In the genomic region with DNA sequence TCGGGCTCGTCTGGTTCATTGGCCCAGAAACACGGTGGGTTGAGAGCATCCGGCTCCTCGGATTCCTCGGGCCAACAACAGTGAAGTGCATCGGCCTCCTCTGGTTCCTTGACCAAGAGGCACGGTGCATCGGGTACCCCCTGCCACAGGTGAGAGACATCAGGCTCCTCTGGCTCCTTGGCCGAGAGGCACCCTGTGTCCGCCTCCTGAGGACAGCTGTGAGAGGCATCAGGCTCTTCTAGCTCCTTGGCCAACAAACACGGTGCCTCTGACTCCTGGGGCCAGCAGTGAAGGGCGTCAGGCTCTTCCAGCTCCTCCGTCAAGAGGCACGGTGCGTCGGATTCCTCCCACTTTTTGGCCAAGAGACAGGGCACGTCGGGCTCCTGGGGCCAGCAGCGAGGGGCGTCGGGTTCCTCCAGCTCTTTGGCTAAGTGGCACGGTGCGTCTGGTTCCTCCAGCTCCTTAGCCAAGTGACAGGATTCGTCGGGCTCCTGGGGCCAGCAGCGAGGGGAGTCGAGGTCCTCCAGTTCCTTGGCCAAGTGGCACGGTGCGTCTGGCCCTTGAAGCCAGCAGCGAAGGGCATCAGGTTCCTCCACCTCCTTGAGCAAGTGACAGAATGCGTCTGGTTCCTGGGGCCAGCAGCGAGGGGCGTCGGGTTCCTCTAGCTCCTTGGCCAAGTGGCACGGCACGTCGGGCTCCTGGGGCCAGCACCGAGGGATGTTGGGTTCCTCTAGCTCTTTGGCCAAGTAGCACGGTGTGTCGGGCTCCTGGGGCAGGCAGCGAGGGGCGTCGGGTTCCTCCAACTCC, we compare ENCODE assay signal across 8 mouse cellular contexts. TPM values are rescaled to one million over a fixed set of nuclear protein-coding genes. Genes with fewer than 3 reads are reported as not detected.
DNase-seq lines count a peak whose midpoint lies in the region; ATAC-seq and TF ChIP-seq lines count a peak whose summit lies in the region.

No protein-coding gene starts in this region.

- H3K27ac ChIP-seq in spleen, adult 2 months (ENCODE audit: insufficient read depth, low read length), result no peak overlapping the region
- H3K27ac ChIP-seq in embryonic facial prominence, embryonic 11.5 days (replicated peaks; ENCODE audit: low read depth, low read length), result no peak overlapping the region
- peak overlapping the region; percentile 79; the same call in 1 of the 2 replicates for H3K27ac ChIP-seq in heart, embryonic 13.5 days (replicated peaks)
- H3K27ac ChIP-seq in limb, embryonic 11.5 days (replicated peaks; ENCODE audit: low read depth, low read length), result no peak overlapping the region
- peak overlapping the region; percentile 95 for H3K27ac ChIP-seq in midbrain, embryonic 16.5 days (ENCODE audit: low read length)

- peak overlapping the region; percentile 93 for H3K4me3 ChIP-seq in spleen, adult 2 months (ENCODE audit: extremely low read depth, insufficient read depth, insufficient read length)
- peak overlapping the region; percentile 87 for H3K4me3 ChIP-seq in embryonic facial prominence, embryonic 11.5 days (ENCODE audit: low read depth, low read length)
- peak overlapping the region; percentile 90 for H3K4me3 ChIP-seq in heart, embryonic 13.5 days
- H3K4me3 ChIP-seq in limb, embryonic 11.5 days (ENCODE audit: low read depth, low read length), result peak overlapping the region; percentile 82
- peak overlapping the region; percentile 92 for H3K4me3 ChIP-seq in midbrain, embryonic 16.5 days (ENCODE audit: low read depth, low read length)

- H3K4me1 ChIP-seq in spleen, adult 2 months (ENCODE audit: control insufficient read depth, insufficient read depth, insufficient read length), result peaks cover 14% of the 10 kb centered on the region
- H3K4me1 ChIP-seq in embryonic facial prominence, embryonic 11.5 days (ENCODE audit: control insufficient read depth, insufficient read depth, low read length), result no peaks in the 10 kb centered on the region
- H3K4me1 ChIP-seq in heart, embryonic 13.5 days, result peaks cover 50% of the 10 kb centered on the region
- H3K4me1 ChIP-seq in limb, embryonic 11.5 days (ENCODE audit: control insufficient read depth, insufficient read depth, low read length), result peaks cover 26% of the 10 kb centered on the region
- peaks cover 45% of the 10 kb centered on the region for H3K4me1 ChIP-seq in midbrain, embryonic 16.5 days (ENCODE audit: control insufficient read depth, insufficient read depth, low read length)

- H3K36me3 ChIP-seq in spleen, adult 2 months (ENCODE audit: control insufficient read depth, insufficient read depth, low read length), result no peaks in the 10 kb centered on the region
- H3K36me3 ChIP-seq in embryonic facial prominence, embryonic 11.5 days (replicated peaks; ENCODE audit: control insufficient read depth, insufficient read depth, low read depth, low read length), result no peaks in the 10 kb centered on the region; the same call in none of the 2 replicates
- H3K36me3 ChIP-seq in heart, embryonic 13.5 days, result peaks cover 26% of the 10 kb centered on the region
- no peaks in the 10 kb centered on the region; the same call in 1 of the 2 replicates for H3K36me3 ChIP-seq in limb, embryonic 11.5 days (ENCODE audit: control insufficient read depth, insufficient read depth, low read length)
- H3K36me3 ChIP-seq in midbrain, embryonic 16.5 days (ENCODE audit: control insufficient read depth, insufficient read depth, low read length), result peaks cover 3% of the 10 kb centered on the region

- TF ChIP-seq CTCF in spleen, adult 2 months (IDR thresholded peaks at IDR 0.05; ENCODE audit: extremely low read depth, insufficient read depth, insufficient read length, insufficient replicate concordance), result no peak

- ATAC-seq in embryonic facial prominence, embryonic 11.5 days (replicated peaks; ENCODE audit: insufficient number of reproducible peaks, low FRiP score, low TSS enrichment, low read depth), result peak; percentile 19
- ATAC-seq in heart, embryonic 13.5 days (ENCODE audit: extremely low read depth, insufficient number of reproducible peaks, low FRiP score, low TSS enrichment), result no peak
- no peak for ATAC-seq in limb, embryonic 11.5 days (ENCODE audit: insufficient number of reproducible peaks, low FRiP score, low TSS enrichment, low read depth)
- no peak for ATAC-seq in midbrain, embryonic 16.5 days
- no peak for ATAC-seq in frontal cortex, adult (ENCODE audit: low TSS enrichment)

- DNase-seq in spleen, adult 2 months (ENCODE audit: low read depth in 1 of 2, low spot score in 2 of 2), result no peak
- DNase-seq in spleen, postnatal 4 days (ENCODE audit: low spot score in 2 of 2), result no peak
- DNase-seq in embryonic facial prominence, embryonic 11.5 days (ENCODE audit: low spot score), result peak; percentile 25
- peak; percentile 41 for DNase-seq in limb, embryonic 11.5 days (ENCODE audit: low spot score)
- DNase-seq in adipocyte (ENCODE audit: low spot score), result no peak

- peaks cover 4% of the 10 kb centered on the region for H3K27me3 ChIP-seq in spleen, adult 2 months (ENCODE audit: control insufficient read depth, insufficient read depth, low read length)
- no peaks in the 10 kb centered on the region for H3K27me3 ChIP-seq in embryonic facial prominence, embryonic 11.5 days (ENCODE audit: control insufficient read depth, insufficient read depth, low read length)
- H3K27me3 ChIP-seq in heart, embryonic 13.5 days (replicated peaks), result peaks cover 24% of the 10 kb centered on the region
- no peaks in the 10 kb centered on the region for H3K27me3 ChIP-seq in limb, embryonic 11.5 days (ENCODE audit: control insufficient read depth, insufficient read depth, low read length)
- 0 out of 2 replicates have a peak, but pooled peaks cover 2% of the 10 kb centered on the region for H3K27me3 ChIP-seq in midbrain, embryonic 16.5 days (ENCODE audit: control insufficient read depth, insufficient read depth, low read depth, low read length)

- no peaks in the 10 kb centered on the region for H3K9me3 ChIP-seq in embryonic facial prominence, embryonic 11.5 days (replicated peaks; ENCODE audit: control insufficient read depth, low read length)
- no peaks in the 10 kb centered on the region for H3K9me3 ChIP-seq in heart, embryonic 13.5 days
- no peaks in the 10 kb centered on the region for H3K9me3 ChIP-seq in limb, embryonic 11.5 days (ENCODE audit: control insufficient read depth, low read length)
- no peaks in the 10 kb centered on the region for H3K9me3 ChIP-seq in midbrain, embryonic 16.5 days (replicated peaks; ENCODE audit: control insufficient read depth, low read length, poor library complexity, severe bottlenecking)

- peak overlapping the region; percentile 95 for H3K4me2 ChIP-seq in embryonic facial prominence, embryonic 11.5 days (ENCODE audit: low read depth, low read length)
- peak overlapping the region; percentile 97 for H3K4me2 ChIP-seq in heart, embryonic 13.5 days
- H3K4me2 ChIP-seq in limb, embryonic 11.5 days (ENCODE audit: low read depth, severe bottlenecking), result peak overlapping the region; percentile 99
- peak overlapping the region; percentile 100 for H3K4me2 ChIP-seq in midbrain, embryonic 16.5 days (ENCODE audit: low read length)

- TF ChIP-seq POLR2A in spleen, adult 2 months (IDR thresholded peaks at IDR 0.05; ENCODE audit: low read depth, low read length), result no peak

- WGBS in spleen, adult 2 months, result 16% methylated on average over 44 of the region's 44 CpGs
- under 1% methylated on average over 44 of the region's 44 CpGs for WGBS in embryonic facial prominence, embryonic 11.5 days
- under 1% methylated on average over 44 of the region's 44 CpGs for WGBS in heart, embryonic 13.5 days
- 1% methylated on average over 44 of the region's 44 CpGs for WGBS in limb, embryonic 11.5 days
- under 1% methylated on average over 44 of the region's 44 CpGs for WGBS in midbrain, embryonic 16.5 days

- peak overlapping the region; percentile 90 for H3K9ac ChIP-seq in embryonic facial prominence, embryonic 11.5 days (replicated peaks; ENCODE audit: low read length)
- peak overlapping the region; percentile 91 for H3K9ac ChIP-seq in heart, embryonic 13.5 days
- peak overlapping the region; percentile 89 for H3K9ac ChIP-seq in limb, embryonic 11.5 days (ENCODE audit: low read length)
- H3K9ac ChIP-seq in midbrain, embryonic 16.5 days (ENCODE audit: low read depth, low read length), result peak overlapping the region; percentile 97

RNA-seq across cellular contexts. Expression of a gene that starts 1.1 kb away (rescaled TPM):
- 13.3 and 13.6 TPM in 2 replicates for polyA plus RNA-seq in spleen, adult 2 months (2012; rRNA removed)
- 12.9 and 16.1 TPM in 2 replicates for polyA plus RNA-seq in embryonic facial prominence, embryonic 11.5 days (2014; fragmentation: Nextera tagmentation; extraction: Ambion mirVana)
- polyA plus RNA-seq in heart, embryonic 13.5 days (2015; fragmentation: Nextera tagmentation; extraction: Ambion mirVana), result 11.0 and 12.3 TPM in 2 replicates
- polyA plus RNA-seq in limb, embryonic 11.5 days (2014; fragmentation: Nextera tagmentation; extraction: Ambion mirVana), result 15.9 and 17.4 TPM in 2 replicates
- polyA plus RNA-seq in midbrain, embryonic 16.5 days (2015; fragmentation: Nextera tagmentation; extraction: Ambion mirVana), result 25.8 and 30.1 TPM in 2 replicates

RNA-seq across cellular contexts. Expression of a gene that starts 21.9 kb away (rescaled TPM):
- polyA plus RNA-seq in spleen, adult 2 months (2012; rRNA removed), result 5.7 and 5.8 TPM in 2 replicates
- 18.8 and 19.0 TPM in 2 replicates for polyA plus RNA-seq in embryonic facial prominence, embryonic 11.5 days (2014; fragmentation: Nextera tagmentation; extraction: Ambion mirVana)
- polyA plus RNA-seq in heart, embryonic 13.5 days (2015; fragmentation: Nextera tagmentation; extraction: Ambion mirVana), result 34.4 and 34.6 TPM in 2 replicates
- 19.0 and 22.3 TPM in 2 replicates for polyA plus RNA-seq in limb, embryonic 11.5 days (2014; fragmentation: Nextera tagmentation; extraction: Ambion mirVana)
- 38.2 and 41.3 TPM in 2 replicates for polyA plus RNA-seq in midbrain, embryonic 16.5 days (2015; fragmentation: Nextera tagmentation; extraction: Ambion mirVana)

RNA-seq across cellular contexts. Expression of a gene that starts 27.2 kb away (rescaled TPM):
- 13.7 and 17.7 TPM in 2 replicates for polyA plus RNA-seq in spleen, adult 2 months (2012; rRNA removed)
- polyA plus RNA-seq in embryonic facial prominence, embryonic 11.5 days (2014; fragmentation: Nextera tagmentation; extraction: Ambion mirVana), result 91.2 and 104 TPM in 2 replicates
- polyA plus RNA-seq in heart, embryonic 13.5 days (2015; fragmentation: Nextera tagmentation; extraction: Ambion mirVana), result 77.4 and 87.2 TPM in 2 replicates
- 111 and 122 TPM in 2 replicates for polyA plus RNA-seq in limb, embryonic 11.5 days (2014; fragmentation: Nextera tagmentation; extraction: Ambion mirVana)
- 16.8 and 18.3 TPM in 2 replicates for polyA plus RNA-seq in midbrain, embryonic 16.5 days (2015; fragmentation: Nextera tagmentation; extraction: Ambion mirVana)

RNA-seq across cellular contexts. Expression of a gene that starts 44.9 kb away (rescaled TPM):
- 44.9 and 58.3 TPM in 2 replicates for polyA plus RNA-seq in spleen, adult 2 months (2012; rRNA removed)
- 0.48 and 0.92 TPM in 2 replicates for polyA plus RNA-seq in embryonic facial prominence, embryonic 11.5 days (2014; fragmentation: Nextera tagmentation; extraction: Ambion mirVana)
- polyA plus RNA-seq in heart, embryonic 13.5 days (2015; fragmentation: Nextera tagmentation; extraction: Ambion mirVana), result 0.80 and 0.94 TPM in 2 replicates
- 0.40 and 0.55 TPM in 2 replicates for polyA plus RNA-seq in limb, embryonic 11.5 days (2014; fragmentation: Nextera tagmentation; extraction: Ambion mirVana)
- polyA plus RNA-seq in midbrain, embryonic 16.5 days (2015; fragmentation: Nextera tagmentation; extraction: Ambion mirVana), result 3.8 and 3.9 TPM in 2 replicates

RNA-seq across cellular contexts. Expression of a gene that starts 55.1 kb away (rescaled TPM):
- 39.5 and 49.5 TPM in 2 replicates for polyA plus RNA-seq in spleen, adult 2 months (2012; rRNA removed)
- polyA plus RNA-seq in embryonic facial prominence, embryonic 11.5 days (2014; fragmentation: Nextera tagmentation; extraction: Ambion mirVana), result 250 and 261 TPM in 2 replicates
- polyA plus RNA-seq in heart, embryonic 13.5 days (2015; fragmentation: Nextera tagmentation; extraction: Ambion mirVana), result 217 and 237 TPM in 2 replicates
- 259 and 283 TPM in 2 replicates for polyA plus RNA-seq in limb, embryonic 11.5 days (2014; fragmentation: Nextera tagmentation; extraction: Ambion mirVana)
- polyA plus RNA-seq in midbrain, embryonic 16.5 days (2015; fragmentation: Nextera tagmentation; extraction: Ambion mirVana), result 161 and 172 TPM in 2 replicates

Comparison
In these comparisons a context has a peak if more than half of its experiments do, and no peak if none do; other contexts are left out.
1. DNase-seq: peak in embryonic facial prominence, embryonic 11.5 days (single experiment) and limb, embryonic 11.5 days (single experiment); none in spleen, adult 2 months (0 of 2), spleen, postnatal 4 days (0 of 2) and adipocyte (single experiment).
2. H3K27ac ChIP-seq: peak in heart, embryonic 13.5 days (single experiment) and midbrain, embryonic 16.5 days (single experiment); none in spleen, adult 2 months (single experiment), embryonic facial prominence, embryonic 11.5 days (single experiment) and limb, embryonic 11.5 days (single experiment).
3. Peak in every context shown above with its lines, with median percentiles within 50 percentile points of each other: H3K4me3 ChIP-seq, H3K4me2 ChIP-seq and H3K9ac ChIP-seq.